Comparison of ENCODE assay signal across 30 mouse cellular contexts in genomic region chrX:57951301-57951700, GRCm38 (mm10).
"Had no signal": no experiment of that assay in that cellular context is flagged by ENCODE, and none has a peak within 500 bp of the region (broad histone marks: within the 10 kb centered on the region; RNA-seq: fewer than 3 reads in every experiment).

No protein-coding gene starts in this region.

- H3K9ac ChIP-seq: heart, embryonic 12.5 days; heart, embryonic 13.5 days; heart, embryonic 15.5 days; hindbrain, embryonic 12.5 days; hindbrain, embryonic 13.5 days; hindbrain, embryonic 14.5 days; hindbrain, embryonic 15.5 days; intestine, embryonic 15.5 days; kidney, embryonic 15.5 days had no signal

- DNase-seq: heart, postnatal 10 days; heart, postnatal 14 days; heart, postnatal 36 days; heart, postnatal 4 days; kidney, adult 11 months; kidney, adult 18-20 months; kidney, adult 2 months; kidney, adult 8-10 months; kidney, postnatal 10 days; kidney, postnatal 14 days; kidney, postnatal 25 days; kidney, postnatal 36 days; kidney, postnatal 4 days; layer of hippocampus, adult 9-11 months; layer of hippocampus, postnatal 36 days had no signal

- H3K4me3 ChIP-seq: heart, embryonic 10.5 days; heart, embryonic 12.5 days; heart, embryonic 13.5 days; heart, embryonic 15.5 days; hindbrain, embryonic 10.5 days; hindbrain, embryonic 12.5 days; hindbrain, embryonic 13.5 days; hindbrain, embryonic 15.5 days; intestine, embryonic 15.5 days; kidney, embryonic 15.5 days; layer of hippocampus, adult 2 months; left cerebral cortex, adult 2 months had no signal

- H3K4me1 ChIP-seq: heart, embryonic 10.5 days; heart, embryonic 12.5 days; heart, embryonic 13.5 days; heart, embryonic 15.5 days; hindbrain, embryonic 10.5 days; hindbrain, embryonic 12.5 days; hindbrain, embryonic 13.5 days; hindbrain, embryonic 15.5 days; intestine, embryonic 15.5 days; kidney, embryonic 15.5 days had no signal

- H3K27ac ChIP-seq: heart, embryonic 10.5 days; heart, embryonic 13.5 days; heart, embryonic 15.5 days; hindbrain, embryonic 10.5 days; hindbrain, embryonic 12.5 days; hindbrain, embryonic 13.5 days; hindbrain, embryonic 14.5 days; hindbrain, embryonic 15.5 days; hindbrain, postnatal 0 days; intestine, embryonic 15.5 days; kidney, embryonic 15.5 days; kidney, postnatal 0 days; layer of hippocampus, adult 2 months; left cerebral cortex, adult 2 months had no signal

- H3K9me3 ChIP-seq: heart, embryonic 10.5 days; heart, embryonic 12.5 days; heart, embryonic 13.5 days; heart, embryonic 15.5 days; hindbrain, embryonic 10.5 days; hindbrain, embryonic 12.5 days; hindbrain, embryonic 13.5 days; hindbrain, embryonic 15.5 days; intestine, embryonic 15.5 days; kidney, embryonic 15.5 days had no signal

- H3K36me3 ChIP-seq: heart, embryonic 10.5 days; heart, embryonic 12.5 days; heart, embryonic 13.5 days; heart, embryonic 15.5 days; hindbrain, embryonic 10.5 days; hindbrain, embryonic 12.5 days; hindbrain, embryonic 13.5 days; hindbrain, embryonic 15.5 days; intestine, embryonic 15.5 days; kidney, embryonic 15.5 days had no signal
